Mouse (Mus musculus): ENCODE results near the gene Afg3l1. TPM values are rescaled to one million over a fixed set of nuclear protein-coding genes. Genes with fewer than 3 reads are reported as not detected.
"Not testable (repeated sequence)": the region's sequence is repeated elsewhere in the genome, so short reads cannot be mapped to it uniquely, and the experiment has no call there.

Afg3l1 gene
- polyA plus RNA-seq (2015; fragmentation: Nextera tagmentation; extraction: Ambion mirVana) = 52.3 and 54.4 TPM in 2 replicates

DNA sequence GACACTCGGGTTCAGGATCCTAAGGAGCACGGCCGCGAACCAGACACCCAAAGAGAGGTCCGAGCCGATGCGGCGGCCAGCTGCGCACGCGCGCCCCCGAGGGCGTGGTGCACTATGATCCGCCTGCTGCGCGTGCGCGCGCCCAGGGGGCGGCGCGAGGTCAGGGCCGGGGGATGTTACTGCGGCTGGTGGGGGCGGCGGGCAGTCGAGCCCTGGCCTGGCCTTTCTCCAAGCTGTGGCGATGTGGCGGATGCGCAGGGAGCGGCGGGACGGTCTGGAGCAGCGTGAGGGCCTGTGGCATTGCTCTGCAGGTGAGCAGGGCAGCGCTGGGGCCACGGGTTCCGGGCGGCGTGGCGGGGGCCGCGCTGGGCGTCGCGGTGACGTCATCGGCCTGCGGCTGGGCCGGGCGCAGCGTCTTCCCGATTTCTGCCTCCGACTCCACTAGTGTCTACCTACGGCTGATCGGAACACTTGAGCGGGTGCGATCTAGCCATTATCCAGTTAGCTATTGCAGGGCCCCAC, at the start of gene Afg3l1:
Afg3l1 (plus strand) TSS at position 167 of the 522 bp plus-strand sequence.
- H3K9ac ChIP-seq (replicated peaks; ENCODE audit: low read depth, low read length) = peak within 1 kb of the TSS; percentile 92
- H3K4me2 ChIP-seq (ENCODE audit: low read length) = peak within 1 kb of the TSS; percentile 70
- H3K9me3 ChIP-seq (ENCODE audit: control insufficient read depth, low read length) = no peaks in the 10 kb centered on the region
- no peaks in the 10 kb centered on the region for H3K27me3 ChIP-seq (replicated peaks; ENCODE audit: control insufficient read depth, insufficient read depth, low read length)
- peaks cover 16% of the 10 kb centered on the region for H3K4me1 ChIP-seq (replicated peaks; ENCODE audit: control insufficient read depth, insufficient read depth, low read length)
- peak within 1 kb of the TSS; percentile 95 for H3K27ac ChIP-seq (ENCODE audit: low read length)
- peak within 1 kb of the TSS; percentile 92 for H3K4me3 ChIP-seq (replicated peaks; ENCODE audit: low read length)
- peak; percentile 89 for ATAC-seq
- H3K36me3 ChIP-seq (ENCODE audit: control insufficient read depth, insufficient read depth) = peaks cover 15% of the 10 kb centered on the region
- WGBS = under 1% methylated on average over 43 of the region's 58 CpGs

DNA sequence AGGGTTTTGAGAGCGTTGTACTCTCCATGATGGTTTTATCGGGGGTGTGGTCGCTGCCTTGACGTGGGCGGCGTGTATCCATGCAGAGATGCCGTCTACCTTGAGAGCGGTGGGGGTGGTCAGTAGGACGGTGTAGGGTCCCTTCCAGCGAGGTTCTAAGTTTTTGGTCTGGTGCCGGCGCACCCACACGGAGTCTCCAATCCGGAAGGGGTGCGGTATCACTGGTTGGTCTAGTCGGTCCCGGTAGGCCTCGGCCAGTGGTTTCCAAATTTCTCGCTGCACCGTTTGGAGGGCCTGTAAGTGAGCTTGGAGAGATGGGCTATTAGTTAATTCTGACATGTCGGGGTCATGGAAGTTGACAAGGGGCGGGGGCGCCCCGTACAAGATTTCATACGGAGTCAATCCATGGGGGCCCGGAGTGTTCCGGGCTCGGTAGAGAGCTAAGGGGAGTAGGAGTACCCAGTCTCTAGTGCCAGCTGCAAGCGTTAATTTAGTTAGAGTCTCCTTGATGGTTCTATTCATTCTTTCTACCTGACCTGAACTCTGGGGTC, 49.3 kb upstream of the Afg3l1 start:
- Histone ChIP-seq H3K9me3 (ENCODE audit: control insufficient read depth, low read length) (peaks cover 30% of the 10 kb centered on the region), H3K4me2 (ENCODE audit: low read length) (no peak overlapping the region), H3K4me1 (replicated peaks; ENCODE audit: control insufficient read depth, insufficient read depth, low read length) (no peaks in the 10 kb centered on the region), H3K36me3 (ENCODE audit: control insufficient read depth, insufficient read depth) (0 out of 2 replicates have a peak, but pooled peaks cover 1% of the 10 kb centered on the region), H3K27me3 (replicated peaks; ENCODE audit: control insufficient read depth, insufficient read depth, low read length) (no peaks in the 10 kb centered on the region), H3K4me3 (replicated peaks; ENCODE audit: low read length) (no peak overlapping the region), H3K9ac (replicated peaks; ENCODE audit: low read depth, low read length) (no peak overlapping the region), H3K27ac (ENCODE audit: low read length) (no peak overlapping the region)
- whole genome bisulfite sequencing = over 99% methylated on average over 28 of the region's 29 CpGs
- ATAC-seq = no peak

DNA sequence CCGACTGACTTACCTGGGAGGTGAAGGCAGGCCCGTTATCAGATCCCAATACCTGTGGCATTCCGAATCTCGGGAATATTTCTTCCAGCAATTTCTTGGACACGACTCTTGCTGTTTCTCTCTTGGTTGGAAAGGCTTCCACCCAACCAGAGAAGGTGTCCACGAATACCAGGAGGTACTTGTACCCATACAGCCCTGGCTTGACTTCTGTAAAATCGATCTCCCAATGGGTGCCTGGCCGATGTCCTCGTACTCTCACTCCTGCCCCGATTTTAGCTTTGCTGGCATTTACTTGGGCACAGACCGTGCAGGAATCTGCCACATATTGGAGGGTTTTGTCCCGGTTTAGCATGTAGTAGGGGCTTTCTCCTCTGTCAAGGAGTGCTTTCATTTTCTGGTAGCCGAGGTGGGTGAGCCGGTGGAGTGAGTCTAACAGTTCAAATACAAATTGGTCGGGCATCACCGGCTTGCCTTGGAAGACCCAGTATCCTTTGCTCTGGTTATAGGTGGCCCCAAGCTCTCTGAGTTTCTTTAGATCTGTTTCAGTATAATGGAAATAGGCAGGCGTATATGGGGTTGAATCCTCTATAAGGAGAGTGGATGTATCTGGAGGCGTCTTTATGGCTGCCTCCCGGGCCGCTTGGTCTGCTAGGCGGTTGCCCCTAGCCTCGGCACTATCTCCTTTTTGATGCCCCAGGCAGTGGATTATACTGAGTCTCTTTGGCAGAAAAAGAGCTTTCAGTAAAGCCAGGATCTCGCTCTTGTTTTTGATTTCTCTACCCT, 48.6 kb upstream of the Afg3l1 start:
- Histone ChIP-seq H3K4me1 (replicated peaks; ENCODE audit: control insufficient read depth, insufficient read depth, low read length) (no peaks in the 10 kb centered on the region), H3K9ac (replicated peaks; ENCODE audit: low read depth, low read length) (no peak overlapping the region), H3K9me3 (ENCODE audit: control insufficient read depth, low read length) (peaks cover 30% of the 10 kb centered on the region), H3K4me3 (replicated peaks; ENCODE audit: low read length) (no peak overlapping the region), H3K4me2 (ENCODE audit: low read length) (no peak overlapping the region), H3K27me3 (replicated peaks; ENCODE audit: control insufficient read depth, insufficient read depth, low read length) (no peaks in the 10 kb centered on the region), H3K27ac (ENCODE audit: low read length) (no peak overlapping the region), H3K36me3 (ENCODE audit: control insufficient read depth, insufficient read depth) (no peaks in the 10 kb centered on the region)
- 97% methylated on average over 23 of the region's 23 CpGs for WGBS
- ATAC-seq = no peak

DNA sequence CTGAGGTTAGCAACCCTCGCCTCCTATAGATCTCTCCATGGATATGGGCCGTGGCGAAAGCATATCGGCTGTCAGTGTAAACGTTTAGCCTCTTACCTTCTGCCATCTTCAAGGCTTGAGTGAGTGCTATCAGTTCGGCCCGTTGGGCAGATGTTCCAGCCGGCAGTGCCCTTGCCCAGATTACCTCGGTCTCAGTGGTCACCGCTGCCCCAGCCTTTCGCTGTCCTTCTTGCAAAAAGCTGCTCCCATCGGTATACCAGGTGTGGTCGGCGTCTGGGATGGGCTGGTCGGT, 48.0 kb upstream of the Afg3l1 start:
- H3K4me1 ChIP-seq (replicated peaks; ENCODE audit: control insufficient read depth, insufficient read depth, low read length); H3K36me3 ChIP-seq (ENCODE audit: control insufficient read depth, insufficient read depth); ATAC-seq; H3K27ac ChIP-seq (ENCODE audit: low read length); H3K4me3 ChIP-seq (replicated peaks; ENCODE audit: low read length); H3K9ac ChIP-seq (replicated peaks; ENCODE audit: low read depth, low read length); H3K27me3 ChIP-seq (replicated peaks; ENCODE audit: control insufficient read depth, insufficient read depth, low read length); H3K4me2 ChIP-seq (ENCODE audit: low read length): not testable (repeated sequence)
- peaks cover 30% of the 10 kb centered on the region for H3K9me3 ChIP-seq (ENCODE audit: control insufficient read depth, low read length)
- WGBS = 94% methylated on average over 13 of the region's 15 CpGs

DNA sequence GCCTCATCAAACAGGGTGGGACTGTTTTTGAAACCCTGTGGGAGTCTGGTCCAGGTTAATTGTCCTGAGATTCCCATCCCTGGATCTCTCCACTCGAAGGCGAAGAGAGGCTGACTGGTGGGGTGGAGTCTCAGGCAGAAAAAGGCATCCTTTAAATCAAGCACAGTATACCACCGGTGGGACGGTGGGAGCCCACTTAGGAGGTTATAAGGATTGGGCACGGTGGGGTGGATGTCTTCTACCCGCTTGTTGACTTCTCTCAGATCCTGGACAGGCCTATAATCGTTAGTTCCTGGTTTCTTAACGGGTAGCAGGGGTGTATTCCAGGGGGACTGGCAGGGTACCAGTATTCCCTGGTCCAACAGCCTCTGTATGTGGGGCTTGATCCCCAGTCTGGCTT, 46.8 kb upstream of the Afg3l1 start:
- WGBS = 94% methylated on average over 8 of the region's 8 CpGs
- H3K4me3 ChIP-seq (replicated peaks; ENCODE audit: low read length); ATAC-seq; H3K9ac ChIP-seq (replicated peaks; ENCODE audit: low read depth, low read length); H3K27ac ChIP-seq (ENCODE audit: low read length); H3K4me1 ChIP-seq (replicated peaks; ENCODE audit: control insufficient read depth, insufficient read depth, low read length); H3K36me3 ChIP-seq (ENCODE audit: control insufficient read depth, insufficient read depth); H3K27me3 ChIP-seq (replicated peaks; ENCODE audit: control insufficient read depth, insufficient read depth, low read length); H3K4me2 ChIP-seq (ENCODE audit: low read length): not testable (repeated sequence)
- H3K9me3 ChIP-seq (ENCODE audit: control insufficient read depth, low read length) = peaks cover 30% of the 10 kb centered on the region

DNA sequence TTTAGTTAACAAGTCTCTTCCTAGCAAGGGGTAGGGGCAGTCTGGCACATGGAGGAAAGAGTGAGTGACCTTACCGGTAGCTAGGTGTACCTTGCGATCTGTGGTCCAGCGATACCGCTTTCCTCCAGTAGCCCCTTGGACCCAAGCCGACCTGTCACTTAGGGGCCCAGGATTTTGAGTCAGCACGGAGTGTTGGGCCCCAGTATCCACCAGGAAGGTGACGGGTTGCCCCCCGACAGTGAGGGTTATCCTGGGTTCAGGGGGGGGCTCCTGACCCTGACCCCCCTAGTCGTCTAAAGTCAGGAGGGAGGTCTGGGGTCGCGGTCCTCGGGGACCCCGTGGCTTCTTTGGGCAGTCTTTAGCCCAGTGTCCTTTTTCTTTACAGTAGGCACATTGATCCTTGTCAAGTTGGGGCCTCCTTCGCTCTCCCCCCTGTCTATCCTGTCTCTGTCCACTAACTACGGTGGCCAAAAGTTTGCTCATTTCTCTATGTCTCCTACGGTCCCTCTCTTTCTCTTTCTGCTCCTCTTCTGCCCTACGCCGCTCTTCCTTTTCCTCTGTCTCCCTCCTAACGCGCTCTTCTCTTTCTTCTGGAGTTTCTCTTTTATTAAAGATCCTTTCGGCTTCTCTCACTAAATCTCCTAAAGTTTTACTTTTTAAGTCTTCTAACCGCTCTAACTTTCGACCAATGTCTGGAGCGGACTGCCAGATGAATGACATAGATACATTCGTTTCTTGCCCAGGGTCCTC, 45.9 kb upstream of the Afg3l1 start:
- ATAC-seq = no peak
- Histone ChIP-seq H3K9me3 (ENCODE audit: control insufficient read depth, low read length) (peaks cover 29% of the 10 kb centered on the region), H3K9ac (replicated peaks; ENCODE audit: low read depth, low read length) (no peak overlapping the region), H3K36me3 (ENCODE audit: control insufficient read depth, insufficient read depth) (no peaks in the 10 kb centered on the region), H3K4me1 (replicated peaks; ENCODE audit: control insufficient read depth, insufficient read depth, low read length) (no peaks in the 10 kb centered on the region), H3K4me3 (replicated peaks; ENCODE audit: low read length) (no peak overlapping the region), H3K27ac (ENCODE audit: low read length) (no peak overlapping the region), H3K4me2 (ENCODE audit: low read length) (no peak overlapping the region), H3K27me3 (replicated peaks; ENCODE audit: control insufficient read depth, insufficient read depth, low read length) (no peaks in the 10 kb centered on the region)
- 96% methylated on average over 25 of the region's 25 CpGs for WGBS

DNA sequence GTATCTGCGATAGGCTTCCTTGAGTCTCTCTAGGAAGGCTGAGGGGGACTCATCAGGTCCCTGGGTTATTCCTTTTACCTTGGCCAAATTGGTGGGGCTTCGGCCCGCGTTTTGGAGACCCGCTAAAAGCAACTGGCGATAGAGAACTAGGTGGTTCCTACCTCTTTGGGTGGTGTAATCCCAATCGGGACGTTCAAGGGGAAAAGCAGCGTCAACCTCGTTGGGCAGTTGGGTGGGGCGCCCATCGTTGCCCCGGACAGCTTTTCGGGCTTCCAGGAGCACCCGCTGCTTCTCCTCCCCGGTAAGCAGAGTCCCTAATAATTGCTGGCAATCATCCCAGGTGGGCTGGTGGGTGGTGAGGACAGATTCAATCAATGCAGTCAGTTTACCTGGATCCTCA, 45.3 kb upstream of the Afg3l1 start:
- Histone ChIP-seq H3K4me2 (ENCODE audit: low read length) (no peak overlapping the region), H3K4me3 (replicated peaks; ENCODE audit: low read length) (no peak overlapping the region), H3K27me3 (replicated peaks; ENCODE audit: control insufficient read depth, insufficient read depth, low read length) (no peaks in the 10 kb centered on the region), H3K9me3 (ENCODE audit: control insufficient read depth, low read length) (peaks cover 23% of the 10 kb centered on the region), H3K36me3 (ENCODE audit: control insufficient read depth, insufficient read depth) (no peaks in the 10 kb centered on the region), H3K4me1 (replicated peaks; ENCODE audit: control insufficient read depth, insufficient read depth, low read length) (no peaks in the 10 kb centered on the region), H3K27ac (ENCODE audit: low read length) (no peak overlapping the region), H3K9ac (replicated peaks; ENCODE audit: low read depth, low read length) (no peak overlapping the region)
- no peak for ATAC-seq
- 98% methylated on average over 16 of the region's 16 CpGs for WGBS

DNA sequence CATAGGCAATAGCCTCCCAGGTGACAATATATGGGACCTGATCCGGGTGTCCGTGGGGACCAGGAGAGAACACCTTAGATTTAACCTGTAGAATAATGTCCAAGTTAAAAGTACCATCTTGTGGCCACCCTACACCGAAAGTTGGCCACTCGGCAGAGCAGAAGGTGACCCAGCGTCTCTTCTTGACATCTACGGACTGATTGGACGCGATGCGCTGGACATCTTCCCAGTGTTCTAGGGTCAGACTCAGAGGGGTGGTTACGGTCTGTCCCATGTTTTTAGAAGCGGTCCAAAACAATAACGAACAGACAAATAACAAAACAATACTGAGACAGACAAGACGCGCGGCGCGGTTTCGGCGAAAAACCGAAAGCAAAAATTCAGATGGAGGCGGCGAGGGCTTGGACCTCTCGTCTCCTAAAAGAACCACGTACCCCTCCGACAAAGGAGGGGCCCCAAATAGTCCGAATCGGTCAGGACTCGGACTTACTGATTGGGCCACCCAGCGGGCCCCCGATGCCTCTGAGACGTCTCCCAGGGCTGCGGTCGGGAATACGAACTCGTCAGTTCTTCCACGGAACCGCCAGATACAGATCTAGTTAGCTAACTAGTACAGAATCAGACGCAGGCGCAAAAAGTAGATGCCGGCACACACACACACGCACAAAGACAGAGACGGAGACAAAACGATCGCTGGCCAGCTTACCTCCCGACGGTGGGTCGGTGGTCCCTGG, 44.3 kb upstream of the Afg3l1 start:
- peaks cover 14% of the 10 kb centered on the region for H3K9me3 ChIP-seq (ENCODE audit: control insufficient read depth, low read length)
- not testable (repeated sequence) for H3K9ac ChIP-seq (replicated peaks; ENCODE audit: low read depth, low read length); ATAC-seq; H3K27ac ChIP-seq (ENCODE audit: low read length); H3K36me3 ChIP-seq (ENCODE audit: control insufficient read depth, insufficient read depth); H3K27me3 ChIP-seq (replicated peaks; ENCODE audit: control insufficient read depth, insufficient read depth, low read length); H3K4me1 ChIP-seq (replicated peaks; ENCODE audit: control insufficient read depth, insufficient read depth, low read length); H3K4me2 ChIP-seq (ENCODE audit: low read length); H3K4me3 ChIP-seq (replicated peaks; ENCODE audit: low read length)
- WGBS = 96% methylated on average over 40 of the region's 47 CpGs

DNA sequence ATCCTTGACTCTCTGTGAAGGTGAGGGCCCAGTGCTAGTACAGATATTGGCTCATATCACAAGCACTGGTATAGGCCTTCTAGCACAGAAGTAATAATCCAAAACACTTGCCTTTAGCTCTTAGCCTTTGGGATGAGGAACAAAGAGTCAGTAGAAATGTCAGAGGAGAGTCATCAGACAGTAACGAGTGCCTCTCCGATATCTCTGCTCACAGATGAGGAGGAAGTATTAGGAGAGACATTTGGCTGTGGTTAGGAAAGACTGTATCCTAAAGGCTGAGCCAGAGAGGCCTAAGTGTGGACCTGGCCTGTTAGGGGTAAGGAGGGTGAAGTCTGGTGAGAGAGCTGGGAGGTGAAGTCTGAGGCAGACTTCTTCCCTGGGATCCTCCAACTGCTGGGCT, 35.9 kb upstream of the Afg3l1 start:
- Histone ChIP-seq H3K4me2 (ENCODE audit: low read length) (no peak overlapping the region), H3K27me3 (replicated peaks; ENCODE audit: control insufficient read depth, insufficient read depth, low read length) (no peaks in the 10 kb centered on the region), H3K36me3 (ENCODE audit: control insufficient read depth, insufficient read depth) (no peaks in the 10 kb centered on the region), H3K4me1 (replicated peaks; ENCODE audit: control insufficient read depth, insufficient read depth, low read length) (peaks cover 12% of the 10 kb centered on the region), H3K9ac (replicated peaks; ENCODE audit: low read depth, low read length) (no peak overlapping the region), H3K9me3 (ENCODE audit: control insufficient read depth, low read length) (no peaks in the 10 kb centered on the region), H3K27ac (ENCODE audit: low read length) (no peak overlapping the region), H3K4me3 (replicated peaks; ENCODE audit: low read length) (no peak overlapping the region)
- no peak for ATAC-seq
- WGBS = 94% methylated on average over 2 of the region's 2 CpGs

Data from forebrain, embryonic 16.5 days (tissue).